Mouse (Mus musculus) telencephalon, adult 2 months (tissue): ENCODE results near the gene Adamtsl3.
A peak's percentile ranks its signal among the peaks of the same experiment; 100 is the strongest.

Experiments
- DNase-seq: peaks from one replicate; pipeline ENCODE4 v3.0.0-alpha.2; 2011; ENCODE audit warnings: low read depth, low spot score

Gene Adamtsl3

DNA sequence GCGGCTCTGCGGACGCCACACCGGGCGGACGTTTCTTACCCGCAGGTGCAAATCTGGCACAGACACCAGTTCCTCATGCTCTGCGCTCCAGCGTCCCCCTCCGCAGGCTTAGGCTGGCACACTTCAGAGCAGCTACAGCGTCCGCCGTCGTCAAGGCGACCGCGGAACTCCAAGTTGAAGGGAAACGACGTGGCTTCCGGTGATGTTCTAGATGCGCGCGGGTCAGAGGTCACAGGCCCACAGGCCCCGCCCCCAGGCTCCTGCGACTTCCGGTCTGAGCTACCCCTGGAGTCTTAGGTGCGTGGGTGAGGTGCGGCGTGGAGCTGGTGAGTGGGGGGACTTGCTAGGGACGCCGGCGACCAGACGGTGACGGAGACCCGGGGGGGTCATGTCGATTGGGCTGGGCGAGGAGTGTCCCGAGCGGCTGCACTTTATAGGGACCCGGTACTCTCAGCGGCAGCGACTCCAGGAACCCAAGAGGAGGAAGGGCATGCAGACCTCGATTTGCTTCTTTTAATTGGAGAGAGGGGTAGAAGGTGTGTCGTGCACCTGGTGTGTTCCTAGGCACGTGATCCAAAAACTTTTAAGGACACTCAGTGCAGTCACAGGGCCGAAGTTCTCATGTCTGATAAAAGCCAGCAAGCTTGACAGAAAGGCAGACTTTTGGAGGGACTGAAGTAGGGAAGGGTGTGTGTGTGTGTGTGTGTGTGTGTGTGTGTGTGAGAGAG lies 313.0 kb downstream of the Adamtsl3 start, which contains the start of the genes Saxo2 and Efl1:
TSS of gene Saxo2 (minus strand) at position 176 of the 728 bp plus-strand sequence.
TSS of gene Efl1 (plus strand) at position 262 of the 728 bp plus-strand sequence.
- peak; percentile 94 for DNase-seq

DNA sequence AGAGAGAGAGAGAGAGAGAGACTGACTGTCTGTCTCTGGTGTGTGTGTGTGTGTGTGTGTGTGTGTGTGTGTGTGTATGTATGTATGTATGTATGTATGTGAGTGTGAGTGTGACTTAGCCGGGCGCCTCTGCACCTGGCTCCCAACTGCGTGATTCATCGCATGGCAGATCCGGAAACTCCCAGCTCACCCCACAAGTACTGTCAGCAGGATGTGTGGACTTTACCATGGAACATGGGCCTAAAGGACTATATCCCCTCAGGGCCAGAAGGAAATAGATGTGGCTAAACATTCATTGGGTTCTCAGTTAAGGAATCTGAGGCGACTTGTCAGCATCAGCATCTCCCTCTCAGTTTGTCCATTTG lies 313.6 kb downstream of the Adamtsl3 start:
- DNase-seq, result no peak
